Mouse (Mus musculus) ES-E14 (cell line): Measurements from ENCODE around the gene Trim2. TPM values are rescaled to one million over a fixed set of nuclear protein-coding genes. Genes with fewer than 3 reads are reported as not detected.

Experiments
- DNase-seq: peaks from one replicate; pipeline ENCODE4 v3.0.0-alpha.2; 2013; ENCODE audit warnings: low read depth, low spot score
- H3K27ac ChIP-seq: 2 replicates; pipeline ENCODE4 v1.5.1; 2012; ENCODE audit warnings: low read depth, mild to moderate bottlenecking, low read length, moderate library complexity, mixed read lengths; ENCODE audit not compliant: poor library complexity, insufficient read depth, severe bottlenecking
- H3K36me3 ChIP-seq: 2 replicates; pipeline ENCODE4 v1.6.1; 2012; ENCODE audit warnings: mild to moderate bottlenecking, low read length, moderate library complexity, mixed read lengths; ENCODE audit not compliant: control insufficient read depth, poor library complexity, insufficient read depth, severe bottlenecking
- H3K4me1 ChIP-seq, 2 experiments: fragments of 150-350 bp in 1 of 2; sonication (generic) in 1 of 2; 2 replicates each; pipeline ENCODE4 v1.6.1; 2012; ENCODE audit warnings: low read length in 2 of 2, mild to moderate bottlenecking in 1 of 2, mixed read lengths in 1 of 2; ENCODE audit not compliant: control insufficient read depth in 2 of 2, insufficient read depth in 2 of 2, poor library complexity in 1 of 2
- H3K4me3 ChIP-seq, 2 experiments: fragments of 150-350 bp in 1 of 2; sonication (generic) in 1 of 2; 2 replicates each; pipeline ENCODE4 v1.5.1; 2012; ENCODE audit warnings: low read length in 2 of 2, low read depth in 1 of 2, mild to moderate bottlenecking in 1 of 2, mixed read lengths in 1 of 2; ENCODE audit not compliant: insufficient read depth in 1 of 2, poor library complexity in 1 of 2, severe bottlenecking in 1 of 2
- H3K9ac ChIP-seq: 2 replicates; pipeline ENCODE4 v1.6.1; 2012; ENCODE audit warnings: low read depth, mild to moderate bottlenecking, low read length, mixed read lengths; ENCODE audit not compliant: poor library complexity, insufficient read depth, severe bottlenecking
- H3K9me3 ChIP-seq: fragments of 150-350 bp; sonication (generic); 2 replicates; pipeline ENCODE4 v1.6.1; 2012; ENCODE audit warnings: low read depth, mild to moderate bottlenecking, low read length; ENCODE audit not compliant: control insufficient read depth, insufficient read depth
- CHD2 ChIP-seq: IDR thresholded peaks from 2 replicates; pipeline ENCODE4 v1.6.1; 2014; ENCODE audit warnings: mild to moderate bottlenecking, low read depth, low read length, inconsistent platforms
- HCFC1 ChIP-seq: IDR thresholded peaks from 2 replicates; pipeline ENCODE4 v1.6.1; 2012; ENCODE audit warnings: low read length, inconsistent platforms, borderline replicate concordance; ENCODE audit not compliant: insufficient read depth
- MAFK ChIP-seq: IDR thresholded peaks from 2 replicates; pipeline ENCODE4 v1.6.1; 2014; ENCODE audit warnings: mild to moderate bottlenecking, low read depth, low read length, inconsistent platforms; ENCODE audit not compliant: insufficient read depth
- ZC3H11A ChIP-seq: IDR thresholded peaks from 2 replicates; pipeline ENCODE4 v1.6.1; 2012; ENCODE audit warnings: low read depth, mild to moderate bottlenecking, inconsistent platforms, low read length, borderline replicate concordance
- ZNF384 ChIP-seq: IDR thresholded peaks from 2 replicates; pipeline ENCODE4 v1.6.1; 2012; ENCODE audit warnings: low read depth, low read length, inconsistent platforms
- in situ Hi-C, 2 experiments: fragments of 600-800 bp; cut with MboI; formaldehyde crosslinking; loops; one replicate each; pipeline ENCODE4 v1.15.1; 2025; ENCODE audit warnings: low sequenced_read_pairs in 2 of 2, inconsistent platforms in 1 of 2; ENCODE audit not compliant: unreplicated experiment in 2 of 2
- total RNA-seq: library from RNA; depleted of rRNA; stranded (reverse); fragments of 300-350 nt; gene quantifications from 2 replicates; pipeline ENCODE4 v1.2.3, GENCODE M21; 2012

The Trim2 gene
- total RNA-seq, 1 experiment = 27.3 TPM

GRCm38 (mm10) chr3:84190513-84191061 is 116.1 kb downstream of the Trim2 start:
- H3K27ac ChIP-seq = peak overlapping the region; percentile 57
- H3K9ac ChIP-seq = peak overlapping the region; percentile 43
- H3K4me3 ChIP-seq = peak overlapping the region; percentile 54 to 66
- TF ChIP-seq ZC3H11A = no peak
- TF ChIP-seq ZNF384 = no peak
- TF ChIP-seq HCFC1 = no peak
- TF ChIP-seq CHD2 = no peak
- TF ChIP-seq MAFK = no peak
- peaks cover 2% of the 10 kb centered on the region; the same call in 1 of the 2 replicates for H3K36me3 ChIP-seq
- DNase-seq = no peak
- in situ Hi-C loops = no loop called here
- H3K9me3 ChIP-seq = no peaks in the 10 kb centered on the region
- H3K4me1 ChIP-seq = peaks cover 12 to 17% of the 10 kb centered on the region in 2 experiments

GRCm38 (mm10) chr3:84189629-84190173 is 117.0 kb downstream of the Trim2 start:
- in situ Hi-C loops = no loop called here
- Histone ChIP-seq H3K4me1 (peaks cover 8 to 17% of the 10 kb centered on the region in 2 experiments), H3K4me3 (peak overlapping the region; percentile 57 to 66), H3K36me3 (peaks cover 2% of the 10 kb centered on the region; the same call in 1 of the 2 replicates), H3K27ac (peak overlapping the region; percentile 67), H3K9ac (peak overlapping the region; percentile 43), H3K9me3 (no peaks in the 10 kb centered on the region)
- no peak for TF ChIP-seq HCFC1
- TF ChIP-seq ZNF384 = peak; percentile 95
- TF ChIP-seq MAFK = peak; percentile 55; the same call in 1 of the 2 replicates
- DNase-seq = no peak

- peaks cover 12 to 17% of the 10 kb centered on the region in 2 experiments for H3K4me1 ChIP-seq
- peak overlapping the region; percentile 97 for H3K27ac ChIP-seq
- in situ Hi-C loops = loop anchor here in 1 of 2 experiments (5.0 kb wide), 1 partner anchor 36 kb away; no protein-coding TSS in a partner anchor
- H3K9me3 ChIP-seq = no peaks in the 10 kb centered on the region
- DNase-seq = peak; percentile 72
- H3K36me3 ChIP-seq = peaks cover 2% of the 10 kb centered on the region; the same call in 1 of the 2 replicates
- TF ChIP-seq ZC3H11A (no peak), CHD2 (peak; percentile 58; the same call in 1 of the 2 replicates), HCFC1 (no peak), ZNF384 (no peak), MAFK (0 out of 2 replicates have a peak, but pooled peaks have one; percentile 22)
- no peak overlapping the region for H3K4me3 ChIP-seq
- H3K9ac ChIP-seq = no peak overlapping the region
Measured at GRCm38 (mm10) chr3:84181717-84182116, 125.0 kb downstream of the Trim2 start.

GRCm38 (mm10) chr3:84181102-84181501 is 125.6 kb downstream of the Trim2 start:
- DNase-seq = no peak
- TF ChIP-seq CHD2 (no peak), ZNF384 (no peak), HCFC1 (no peak), ZC3H11A (no peak)
- in situ Hi-C loops = loop anchor here in 1 of 2 experiments (5.0 kb wide), 1 partner anchor 36 kb away; no protein-coding TSS in a partner anchor
- Histone ChIP-seq H3K9me3 (no peaks in the 10 kb centered on the region), H3K27ac (peak overlapping the region; percentile 97), H3K4me3 (no peak overlapping the region; a peak in 1 of 4 replicates), H3K4me1 (peaks cover 12 to 17% of the 10 kb centered on the region in 2 experiments), H3K36me3 (peaks cover 2% of the 10 kb centered on the region; the same call in 1 of the 2 replicates), H3K9ac (no peak overlapping the region)
